Mouse (Mus musculus): ENCODE measurements around the gene A630095N17Rik. TPM values are rescaled to one million over a fixed set of nuclear protein-coding genes. Genes with fewer than 3 reads are reported as not detected.
"Not testable (repeated sequence)": the region's sequence is repeated elsewhere in the genome, so short reads cannot be mapped to it uniquely, and the experiment has no call there.

A630095N17Rik gene
- total RNA-seq, 1 experiment = not detected

DNA sequence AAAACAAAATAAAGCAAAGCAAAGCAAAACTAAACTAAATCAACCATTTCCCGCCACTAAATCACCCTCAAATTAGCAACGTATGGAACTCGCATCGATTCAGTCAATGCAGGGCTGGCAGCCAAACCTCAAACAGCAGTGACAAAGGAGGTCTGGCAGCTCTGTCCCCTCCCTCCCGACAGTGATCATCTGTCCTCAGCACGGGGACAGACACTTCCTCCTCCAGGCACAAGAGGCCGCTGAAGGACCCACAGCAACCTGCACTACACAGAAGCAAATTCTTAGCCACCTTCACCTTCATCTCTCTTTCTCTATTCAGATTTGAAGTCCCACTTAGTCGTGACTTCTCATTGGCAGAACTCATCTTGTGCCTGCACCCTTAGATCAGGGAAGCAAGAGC, 2.7 kb upstream of the A630095N17Rik start:
- Histone ChIP-seq H3K9ac (ENCODE audit: insufficient read depth, low read depth, low read length, poor library complexity, severe bottlenecking) (no peak overlapping the region), H3K4me1 (ENCODE audit: control insufficient read depth in 2 of 2, insufficient read depth in 2 of 2, low read length in 2 of 2, poor library complexity in 1 of 2) (peaks cover 2 to 13% of the 10 kb centered on the region in 2 experiments; a peak in 2 of 4 replicates), H3K9me3 (ENCODE audit: control insufficient read depth, insufficient read depth, low read depth, low read length) (no peaks in the 10 kb centered on the region), H3K4me3 (ENCODE audit: insufficient read depth in 1 of 2, low read depth in 1 of 2, low read length in 2 of 2, poor library complexity in 1 of 2, severe bottlenecking in 1 of 2) (no peak overlapping the region), H3K27ac (ENCODE audit: insufficient read depth, low read depth, low read length, poor library complexity, severe bottlenecking) (no peak overlapping the region), H3K36me3 (ENCODE audit: control insufficient read depth, insufficient read depth, low read length, poor library complexity, severe bottlenecking) (peaks cover 2% of the 10 kb centered on the region; the same call in 1 of the 2 replicates)
- no peak for DNase-seq (ENCODE audit: low read depth, low spot score)
- no peak for TF ChIP-seq HCFC1 (IDR thresholded peaks at IDR 0.05; ENCODE audit: borderline replicate concordance, insufficient read depth, low read length)
- TF ChIP-seq CHD2 (IDR thresholded peaks at IDR 0.05; ENCODE audit: low read depth, low read length) = no peak
- in situ Hi-C loops (cut with MboI; ENCODE audit: low sequenced_read_pairs in 2 of 2, unreplicated experiment in 2 of 2) = no loop called here

DNA sequence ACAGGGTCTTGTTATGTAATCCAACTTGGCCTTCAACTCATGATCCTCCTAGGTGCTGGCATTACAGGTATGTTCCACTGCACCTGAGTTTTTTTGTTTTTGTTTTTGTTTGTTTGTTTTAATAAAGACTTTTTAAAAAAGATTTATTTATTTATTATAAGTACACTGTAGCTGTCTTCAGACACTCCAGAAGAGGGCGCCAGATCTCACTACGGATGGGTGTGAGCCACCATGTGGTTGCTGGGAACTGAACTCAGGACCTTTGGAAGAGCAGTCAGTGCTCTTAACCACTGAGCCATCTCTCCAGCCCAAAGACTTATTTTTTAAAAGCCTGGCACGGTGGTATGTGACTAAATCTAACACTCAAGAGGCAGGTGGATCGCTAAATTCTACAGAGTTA, 587 bp upstream of the A630095N17Rik start:
- in situ Hi-C loops (cut with MboI; ENCODE audit: low sequenced_read_pairs in 2 of 2, unreplicated experiment in 2 of 2); DNase-seq (ENCODE audit: low read depth, low spot score); H3K36me3 ChIP-seq (ENCODE audit: control insufficient read depth, insufficient read depth, low read length, poor library complexity, severe bottlenecking); H3K9me3 ChIP-seq (ENCODE audit: control insufficient read depth, insufficient read depth, low read depth, low read length); H3K4me1 ChIP-seq (ENCODE audit: control insufficient read depth in 2 of 2, insufficient read depth in 2 of 2, low read length in 2 of 2, poor library complexity in 1 of 2); H3K4me3 ChIP-seq (ENCODE audit: insufficient read depth in 1 of 2, low read depth in 1 of 2, low read length in 2 of 2, poor library complexity in 1 of 2, severe bottlenecking in 1 of 2); H3K27ac ChIP-seq (ENCODE audit: insufficient read depth, low read depth, low read length, poor library complexity, severe bottlenecking); H3K9ac ChIP-seq (ENCODE audit: insufficient read depth, low read depth, low read length, poor library complexity, severe bottlenecking): not testable (repeated sequence)

DNA sequence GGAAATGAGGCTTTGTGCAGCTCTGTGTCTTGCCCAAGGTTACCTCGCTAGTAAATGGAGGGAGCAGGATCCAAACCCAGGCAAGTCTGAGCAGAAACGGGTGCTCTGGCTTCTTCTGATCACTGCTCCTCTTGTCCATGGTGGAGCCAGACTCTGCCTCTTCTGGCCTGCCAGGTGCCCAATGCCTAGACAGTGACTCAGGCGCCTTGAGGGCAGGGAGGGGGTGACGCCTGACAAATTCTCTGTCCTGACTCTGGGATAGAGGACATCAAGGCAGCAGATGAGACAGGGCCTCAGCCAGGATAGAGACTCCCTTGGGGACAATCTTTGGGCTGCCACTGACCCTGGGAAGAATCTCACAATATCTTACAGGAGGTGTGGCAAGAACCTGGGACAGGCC, 678 bp downstream of the A630095N17Rik start:
- Histone ChIP-seq H3K9ac (ENCODE audit: insufficient read depth, low read depth, low read length, poor library complexity, severe bottlenecking) (no peak overlapping the region), H3K27ac (ENCODE audit: insufficient read depth, low read depth, low read length, poor library complexity, severe bottlenecking) (no peak overlapping the region), H3K4me1 (ENCODE audit: control insufficient read depth in 2 of 2, insufficient read depth in 2 of 2, low read length in 2 of 2, poor library complexity in 1 of 2) (peaks cover 2 to 16% of the 10 kb centered on the region in 2 experiments), H3K9me3 (ENCODE audit: control insufficient read depth, insufficient read depth, low read depth, low read length) (no peaks in the 10 kb centered on the region), H3K4me3 (ENCODE audit: insufficient read depth in 1 of 2, low read depth in 1 of 2, low read length in 2 of 2, poor library complexity in 1 of 2, severe bottlenecking in 1 of 2) (no peak overlapping the region), H3K36me3 (ENCODE audit: control insufficient read depth, insufficient read depth, low read length, poor library complexity, severe bottlenecking) (no peaks in the 10 kb centered on the region)
- no peak for TF ChIP-seq CHD2 (IDR thresholded peaks at IDR 0.05; ENCODE audit: low read depth, low read length)
- TF ChIP-seq ZC3H11A (IDR thresholded peaks at IDR 0.05; ENCODE audit: borderline replicate concordance, low read depth, low read length) = no peak
- TF ChIP-seq MAFK (IDR thresholded peaks at IDR 0.05; ENCODE audit: insufficient read depth, low read depth, low read length) = no peak
- TF ChIP-seq ZNF384 (IDR thresholded peaks at IDR 0.05; ENCODE audit: low read depth, low read length) = no peak
- TF ChIP-seq HCFC1 (IDR thresholded peaks at IDR 0.05; ENCODE audit: borderline replicate concordance, insufficient read depth, low read length) = no peak
- no peak for DNase-seq (ENCODE audit: low read depth, low spot score)
- in situ Hi-C loops (cut with MboI; ENCODE audit: low sequenced_read_pairs in 2 of 2, unreplicated experiment in 2 of 2) = no loop called here

DNA sequence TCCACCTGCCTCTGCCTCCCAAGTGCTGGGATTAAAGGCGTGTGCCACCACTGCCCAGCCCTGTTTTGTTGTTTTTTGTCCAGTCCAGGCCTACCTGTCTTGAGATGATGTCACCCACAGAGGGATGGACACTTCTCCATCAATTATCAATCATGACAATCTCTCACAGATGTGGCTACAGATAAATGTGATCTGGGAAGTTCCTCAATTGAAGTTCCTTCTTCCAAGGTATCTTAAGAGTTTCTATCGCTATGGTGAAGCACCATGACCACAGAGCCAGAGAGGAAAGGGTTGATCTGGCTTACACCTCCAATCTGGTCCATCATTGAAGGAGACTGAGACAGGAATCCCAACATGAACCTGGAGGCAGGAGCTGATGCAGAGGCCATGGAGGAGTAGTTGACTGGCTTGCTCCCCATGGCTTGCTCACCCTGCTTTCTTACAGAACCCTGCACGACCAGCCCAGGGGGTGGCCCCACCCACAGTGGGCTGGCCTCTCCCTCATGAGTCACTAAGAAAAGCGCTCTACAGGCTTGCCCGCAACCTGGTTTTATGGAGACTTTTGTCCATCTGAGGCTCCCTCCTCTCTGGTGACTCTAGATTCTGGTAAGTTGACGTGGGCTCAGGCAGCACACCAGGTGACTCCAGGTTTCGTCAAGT, 1.4 kb downstream of the A630095N17Rik start:
- in situ Hi-C loops (cut with MboI; ENCODE audit: low sequenced_read_pairs in 2 of 2, unreplicated experiment in 2 of 2) = no loop called here
- no peaks in the 10 kb centered on the region for H3K36me3 ChIP-seq (ENCODE audit: control insufficient read depth, insufficient read depth, low read length, poor library complexity, severe bottlenecking)
- TF ChIP-seq ZC3H11A (IDR thresholded peaks at IDR 0.05; ENCODE audit: borderline replicate concordance, low read depth, low read length) (no peak), HCFC1 (IDR thresholded peaks at IDR 0.05; ENCODE audit: borderline replicate concordance, insufficient read depth, low read length) (no peak), CHD2 (IDR thresholded peaks at IDR 0.05; ENCODE audit: low read depth, low read length) (no peak), ZNF384 (IDR thresholded peaks at IDR 0.05; ENCODE audit: low read depth, low read length) (no peak), MAFK (IDR thresholded peaks at IDR 0.05; ENCODE audit: insufficient read depth, low read depth, low read length) (no peak)

DNA sequence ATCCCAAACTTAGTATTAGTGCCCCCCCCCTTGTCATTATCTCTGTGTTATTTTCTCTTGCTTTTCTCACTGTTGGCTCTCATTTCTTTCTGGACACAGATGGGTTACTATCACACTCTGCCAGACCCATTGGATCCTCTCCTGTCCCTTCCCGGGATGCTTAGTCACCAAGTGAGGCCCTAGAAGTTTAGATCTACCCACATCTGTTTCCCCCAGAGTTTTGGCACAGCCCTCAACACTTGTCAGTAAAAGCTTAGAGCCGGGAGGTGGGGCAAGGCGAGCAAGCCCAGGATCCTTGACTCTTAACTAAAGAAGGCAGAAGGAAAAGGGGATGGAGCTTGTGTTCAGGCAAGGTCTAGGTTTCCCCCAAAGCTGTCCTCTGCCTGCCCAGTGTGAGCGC, 2.7 kb downstream of the A630095N17Rik start:
- Histone ChIP-seq H3K27ac (ENCODE audit: insufficient read depth, low read depth, low read length, poor library complexity, severe bottlenecking) (no peak overlapping the region), H3K9ac (ENCODE audit: insufficient read depth, low read depth, low read length, poor library complexity, severe bottlenecking) (no peak overlapping the region), H3K9me3 (ENCODE audit: control insufficient read depth, insufficient read depth, low read depth, low read length) (no peaks in the 10 kb centered on the region), H3K4me1 (ENCODE audit: control insufficient read depth in 2 of 2, insufficient read depth in 2 of 2, low read length in 2 of 2, poor library complexity in 1 of 2) (peaks cover 0 to 25% of the 10 kb centered on the region in 2 experiments; a peak in 3 of 4 replicates), H3K4me3 (ENCODE audit: insufficient read depth in 1 of 2, low read depth in 1 of 2, low read length in 2 of 2, poor library complexity in 1 of 2, severe bottlenecking in 1 of 2) (no peak overlapping the region), H3K36me3 (ENCODE audit: control insufficient read depth, insufficient read depth, low read length, poor library complexity, severe bottlenecking) (no peaks in the 10 kb centered on the region)
- in situ Hi-C loops (cut with MboI; ENCODE audit: low sequenced_read_pairs in 2 of 2, unreplicated experiment in 2 of 2) = no loop called here
- TF ChIP-seq CHD2 (IDR thresholded peaks at IDR 0.05; ENCODE audit: low read depth, low read length) = no peak
- no peak for TF ChIP-seq HCFC1 (IDR thresholded peaks at IDR 0.05; ENCODE audit: borderline replicate concordance, insufficient read depth, low read length)
- DNase-seq (ENCODE audit: low read depth, low spot score) = no peak

More for the DNA sequence above, 1.4 kb downstream of the A630095N17Rik start:
- Histone ChIP-seq H3K4me1 (ENCODE audit: control insufficient read depth in 2 of 2, insufficient read depth in 2 of 2, low read length in 2 of 2, poor library complexity in 1 of 2) (peaks cover 2 to 23% of the 10 kb centered on the region in 2 experiments), H3K4me3 (ENCODE audit: insufficient read depth in 1 of 2, low read depth in 1 of 2, low read length in 2 of 2, poor library complexity in 1 of 2, severe bottlenecking in 1 of 2) (no peak overlapping the region), H3K9me3 (ENCODE audit: control insufficient read depth, insufficient read depth, low read depth, low read length) (no peaks in the 10 kb centered on the region), H3K27ac (ENCODE audit: insufficient read depth, low read depth, low read length, poor library complexity, severe bottlenecking) (no peak overlapping the region), H3K9ac (ENCODE audit: insufficient read depth, low read depth, low read length, poor library complexity, severe bottlenecking) (no peak overlapping the region)
- DNase-seq (ENCODE audit: low read depth, low spot score) = no peak

Measured in ES-E14 (cell line).